Mouse (Mus musculus) forebrain, embryonic 13.5 days (tissue): ENCODE results near the gene Gm10972. TPM values are rescaled to one million over a fixed set of nuclear protein-coding genes. Genes with fewer than 3 reads are reported as not detected.
"Not testable (repeated sequence)": the region's sequence is repeated elsewhere in the genome, so short reads cannot be mapped to it uniquely, and the experiment has no call there.

Experiments used
- ATAC-seq: fragments of 200-750 bp; cut with Nextera tagmentation; 2 replicates; pipeline ENCODE4 v1.8.0; 2017
- H3K27ac ChIP-seq: fragments of 300-500 bp; sonication (generic); 2 replicates; pipeline ENCODE4 v1.5.1; 2015; ENCODE audit warnings: inconsistent platforms, mild to moderate bottlenecking, moderate library complexity
- H3K27me3 ChIP-seq: fragments of 300-500 bp; sonication (generic); 2 replicates; pipeline ENCODE4 v1.6.1; 2015; ENCODE audit warnings: mild to moderate bottlenecking, inconsistent platforms
- H3K36me3 ChIP-seq: fragments of 300-500 bp; sonication (generic); 2 replicates; pipeline ENCODE4 v1.6.1; 2015; ENCODE audit warnings: mild to moderate bottlenecking, inconsistent platforms; ENCODE audit not compliant: poor library complexity, severe bottlenecking
- H3K4me1 ChIP-seq: fragments of 300-500 bp; sonication (generic); 2 replicates; pipeline ENCODE4 v1.6.1; 2015; ENCODE audit warnings: inconsistent platforms
- H3K4me2 ChIP-seq: fragments of 300-500 bp; sonication (generic); 2 replicates; pipeline ENCODE4 v1.6.1; 2015; ENCODE audit warnings: inconsistent platforms, mild to moderate bottlenecking, moderate library complexity
- H3K4me3 ChIP-seq: fragments of 300-500 bp; sonication (generic); 2 replicates; pipeline ENCODE4 v1.5.1; 2015; ENCODE audit warnings: mild to moderate bottlenecking, inconsistent platforms
- H3K9ac ChIP-seq: fragments of 300-500 bp; sonication (generic); 2 replicates; pipeline ENCODE4 v1.6.1; 2015; ENCODE audit warnings: mild to moderate bottlenecking, inconsistent platforms
- H3K9me3 ChIP-seq: fragments of 300-500 bp; sonication (generic); replicated peaks from 2 replicates; pipeline ENCODE4 v1.6.1; 2016; ENCODE audit warnings: inconsistent platforms
- WGBS: fragments of 180-500 bp; shearing (Covaris S2); methylation state at CpG from one replicate; pipeline ENCODE4 v1.1.7; 2015; 5-methylcytosine and 5-hydroxymethylcytosine counted together
- polyA plus RNA-seq: library from polyadenylated mRNA; unstranded; fragments of >200 nt; fragmentation: Nextera tagmentation; extraction: Ambion mirVana; gene quantifications from 2 replicates; pipeline ENCODE4 v1.2.1, GENCODE M21; 2015

Gene Gm10972
- polyA plus RNA-seq, 1 experiment from 2014 or later, result not detected

DNA sequence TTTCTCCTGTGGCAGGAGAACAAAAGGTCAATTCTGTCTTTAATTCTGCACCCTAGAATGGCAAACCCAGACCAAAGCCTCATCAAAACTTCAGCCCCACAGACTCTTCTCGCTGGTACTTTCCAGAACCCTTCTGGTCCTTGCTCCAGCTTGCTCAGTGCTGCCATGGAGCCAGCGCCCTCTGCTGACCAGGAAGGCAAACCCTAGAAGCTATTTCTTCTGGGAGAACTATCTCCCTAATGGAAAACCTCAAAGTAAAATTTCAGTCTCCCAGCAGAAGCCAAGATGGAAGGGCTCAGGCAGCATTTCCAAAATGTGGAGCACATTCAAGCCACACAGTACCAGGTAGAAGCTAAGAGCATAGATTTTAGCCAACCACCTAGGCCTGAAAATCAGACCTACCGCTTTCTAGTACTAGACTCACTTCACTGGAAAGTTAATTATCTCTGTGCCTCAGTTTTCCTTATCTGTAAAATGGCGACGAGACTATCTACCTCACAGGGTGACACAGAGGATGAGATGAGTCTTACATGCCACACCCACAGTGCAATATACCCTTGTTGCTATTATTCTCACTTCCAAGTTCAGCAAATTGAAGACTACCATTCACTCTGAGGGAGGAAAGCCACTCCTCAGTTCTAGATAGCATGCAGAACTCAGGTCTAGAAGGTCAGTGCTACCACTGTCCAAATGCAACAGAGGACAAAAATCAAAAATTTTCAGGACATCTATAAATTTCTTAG lies 22.3 kb downstream of the Gm10972 start:
- H3K36me3 ChIP-seq, H3K9ac ChIP-seq, H3K9me3 ChIP-seq, H3K4me3 ChIP-seq, H3K27me3 ChIP-seq, H3K4me2 ChIP-seq, H3K27ac ChIP-seq, ATAC-seq, H3K4me1 ChIP-seq: not testable (repeated sequence)
- 69% methylated on average over 4 of the region's 5 CpGs for WGBS

DNA sequence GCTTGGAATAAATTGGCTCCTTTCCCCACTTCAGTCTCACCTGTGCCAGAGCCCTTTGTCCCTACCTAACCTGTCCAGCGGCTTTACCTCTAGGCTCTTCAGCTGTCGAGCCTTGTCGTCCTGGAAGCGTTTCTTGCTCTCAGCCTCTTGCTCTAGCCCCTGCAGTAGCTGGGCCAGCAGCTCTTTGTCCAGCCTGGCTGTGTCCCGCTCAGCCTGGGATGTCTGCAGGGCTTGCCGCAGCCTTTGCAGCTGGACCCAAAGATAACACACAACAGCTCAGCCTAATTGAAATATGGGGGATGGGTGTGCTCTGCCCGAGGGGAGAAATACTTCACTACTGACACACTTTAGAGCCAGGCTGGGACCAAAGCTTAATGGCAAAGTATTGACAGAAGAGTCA lies 23.0 kb downstream of the Gm10972 start:
- H3K36me3 ChIP-seq, H3K4me3 ChIP-seq, H3K27me3 ChIP-seq, H3K4me1 ChIP-seq, H3K27ac ChIP-seq, H3K9ac ChIP-seq, H3K4me2 ChIP-seq, H3K9me3 ChIP-seq, ATAC-seq: not testable (repeated sequence)
- 36% methylated on average over 7 of the region's 7 CpGs for WGBS

DNA sequence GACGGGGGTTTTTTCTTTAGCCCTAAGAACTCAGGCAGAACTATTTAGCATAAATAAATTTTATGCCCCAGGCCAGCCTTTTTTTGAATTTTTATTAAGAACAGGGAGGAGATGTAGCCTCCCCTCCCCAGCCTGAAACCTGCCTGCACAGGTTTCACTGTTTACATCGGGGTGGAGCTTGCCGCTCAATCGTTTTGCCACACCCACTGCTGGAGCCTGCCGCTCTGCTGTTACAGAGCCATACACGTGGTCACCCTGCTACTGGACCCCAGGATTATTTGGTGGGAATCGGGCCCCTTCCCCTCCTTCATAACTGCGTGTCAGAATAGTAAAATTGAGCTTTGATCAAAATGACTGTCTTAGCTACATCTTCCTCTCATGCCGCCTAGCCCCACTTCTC lies 32.2 kb downstream of the Gm10972 start:
- not testable (repeated sequence) for H3K9me3 ChIP-seq, H3K4me3 ChIP-seq, H3K4me1 ChIP-seq, H3K27ac ChIP-seq, H3K36me3 ChIP-seq, H3K4me2 ChIP-seq, H3K27me3 ChIP-seq, ATAC-seq, H3K9ac ChIP-seq
- 89% methylated on average over 9 of the region's 9 CpGs for WGBS

DNA sequence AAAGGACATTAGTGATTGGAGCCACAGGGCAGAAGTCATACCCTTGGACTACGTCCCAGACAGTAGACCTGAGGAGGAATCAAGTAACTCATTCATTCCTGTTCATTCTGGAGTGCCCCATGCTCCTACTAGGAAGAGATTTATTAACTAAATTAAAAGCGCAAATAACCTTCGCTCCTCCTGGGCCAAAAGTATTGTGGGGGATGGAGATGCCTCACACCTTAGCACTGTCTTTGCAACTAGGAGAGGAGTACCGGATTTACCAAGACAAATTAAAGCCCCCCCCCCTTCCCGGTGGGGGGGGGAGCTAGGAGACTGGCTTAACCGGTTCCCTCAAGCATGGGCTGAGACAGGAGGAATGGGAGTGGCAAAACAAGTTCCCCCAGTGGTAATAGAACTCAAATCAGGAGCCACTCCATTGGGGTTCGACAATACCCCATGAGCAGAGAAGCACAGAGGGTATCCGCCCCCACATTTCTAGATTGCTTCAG lies 36.5 kb downstream of the Gm10972 start:
- ATAC-seq, result no peak
- no peaks in the 10 kb centered on the region for H3K36me3 ChIP-seq
- no peaks in the 10 kb centered on the region for H3K27me3 ChIP-seq
- no peak overlapping the region for H3K4me2 ChIP-seq
- no peak overlapping the region for H3K4me3 ChIP-seq
- H3K4me1 ChIP-seq, result no peaks in the 10 kb centered on the region
- WGBS, result 78% methylated on average over 8 of the region's 8 CpGs
- H3K9ac ChIP-seq, result no peak overlapping the region
- no peaks in the 10 kb centered on the region for H3K9me3 ChIP-seq
- H3K27ac ChIP-seq, result no peak overlapping the region

DNA sequence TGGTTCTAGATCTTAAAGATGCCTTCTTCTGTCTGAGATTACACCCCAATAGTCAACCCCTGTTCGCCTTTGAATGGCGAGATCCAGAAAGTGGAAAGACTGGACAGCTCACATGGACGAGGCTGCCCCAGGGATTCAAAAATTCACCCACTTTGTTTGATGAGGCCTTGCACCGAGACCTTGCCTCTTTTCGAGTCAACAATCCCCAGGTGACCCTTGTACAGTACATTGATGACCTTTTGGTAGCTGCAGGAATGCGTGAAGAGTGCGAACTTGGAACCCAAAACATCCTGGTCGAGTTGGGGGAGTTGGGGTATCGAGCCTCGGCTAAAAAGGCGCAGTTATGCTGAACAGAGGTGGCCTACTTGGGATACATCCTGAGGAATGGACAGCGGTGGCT lies 37.1 kb downstream of the Gm10972 start:
- WGBS, result 94% methylated on average over 12 of the region's 12 CpGs
- not testable (repeated sequence) for H3K9ac ChIP-seq

DNA sequence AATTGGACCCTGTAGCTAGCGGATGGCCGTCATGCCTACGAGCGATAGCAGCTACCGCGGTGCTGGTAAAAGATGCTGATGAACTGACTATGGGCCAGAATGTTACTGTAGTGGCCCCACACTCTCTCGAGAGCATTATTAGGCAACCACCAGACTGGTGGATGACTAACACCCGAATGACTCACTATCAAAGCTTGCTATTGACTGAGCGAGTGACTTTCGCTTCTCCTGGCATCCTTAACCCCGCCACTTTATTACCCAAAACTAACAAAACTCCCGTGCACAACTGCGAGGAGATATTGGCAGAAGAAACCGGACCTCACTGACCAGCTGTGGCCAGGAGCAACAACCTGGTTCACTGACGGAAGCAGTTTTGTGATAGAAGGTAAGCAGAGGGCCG lies 37.9 kb downstream of the Gm10972 start:
- H3K36me3 ChIP-seq, result no peaks in the 10 kb centered on the region
- no peaks in the 10 kb centered on the region for H3K9me3 ChIP-seq
- H3K9ac ChIP-seq, result no peak overlapping the region
- ATAC-seq, result no peak
- no peak overlapping the region for H3K4me3 ChIP-seq
- no peak overlapping the region for H3K4me2 ChIP-seq
- 92% methylated on average over 16 of the region's 16 CpGs for WGBS
- H3K27ac ChIP-seq, result no peak overlapping the region
- H3K27me3 ChIP-seq, result no peaks in the 10 kb centered on the region
- no peaks in the 10 kb centered on the region for H3K4me1 ChIP-seq

More for the DNA sequence above, 37.1 kb downstream of the Gm10972 start:
- not testable (repeated sequence) for H3K27me3 ChIP-seq, H3K4me2 ChIP-seq, H3K36me3 ChIP-seq, H3K27ac ChIP-seq, H3K9me3 ChIP-seq, ATAC-seq, H3K4me1 ChIP-seq, H3K4me3 ChIP-seq

DNA sequence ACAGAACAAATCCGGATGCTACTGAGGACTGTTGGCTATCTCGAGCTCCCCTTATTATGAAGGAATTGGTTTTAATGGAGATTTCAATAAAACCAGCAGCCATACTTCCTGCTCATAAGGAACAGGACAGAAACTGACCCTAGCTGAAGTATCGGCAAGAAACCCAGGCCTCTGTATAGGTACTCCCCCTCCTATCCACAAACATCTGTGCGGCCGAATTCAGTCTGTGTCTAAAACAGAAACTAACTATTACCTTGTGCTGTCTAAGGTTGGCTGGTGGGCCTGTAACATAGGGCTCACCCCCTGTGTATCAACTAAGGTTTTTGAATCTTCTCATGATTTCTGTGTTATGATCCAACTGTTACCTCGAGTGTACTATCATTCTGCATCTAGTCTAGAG lies 40.7 kb downstream of the Gm10972 start:
- no peak overlapping the region for H3K27ac ChIP-seq
- no peak overlapping the region for H3K4me3 ChIP-seq
- H3K9ac ChIP-seq, result no peak overlapping the region
- ATAC-seq, result no peak
- H3K36me3 ChIP-seq, result no peaks in the 10 kb centered on the region
- no peaks in the 10 kb centered on the region for H3K4me1 ChIP-seq
- 83% methylated on average over 6 of the region's 6 CpGs for WGBS
- H3K27me3 ChIP-seq, result no peaks in the 10 kb centered on the region
- H3K4me2 ChIP-seq, result no peak overlapping the region
- no peaks in the 10 kb centered on the region for H3K9me3 ChIP-seq

DNA sequence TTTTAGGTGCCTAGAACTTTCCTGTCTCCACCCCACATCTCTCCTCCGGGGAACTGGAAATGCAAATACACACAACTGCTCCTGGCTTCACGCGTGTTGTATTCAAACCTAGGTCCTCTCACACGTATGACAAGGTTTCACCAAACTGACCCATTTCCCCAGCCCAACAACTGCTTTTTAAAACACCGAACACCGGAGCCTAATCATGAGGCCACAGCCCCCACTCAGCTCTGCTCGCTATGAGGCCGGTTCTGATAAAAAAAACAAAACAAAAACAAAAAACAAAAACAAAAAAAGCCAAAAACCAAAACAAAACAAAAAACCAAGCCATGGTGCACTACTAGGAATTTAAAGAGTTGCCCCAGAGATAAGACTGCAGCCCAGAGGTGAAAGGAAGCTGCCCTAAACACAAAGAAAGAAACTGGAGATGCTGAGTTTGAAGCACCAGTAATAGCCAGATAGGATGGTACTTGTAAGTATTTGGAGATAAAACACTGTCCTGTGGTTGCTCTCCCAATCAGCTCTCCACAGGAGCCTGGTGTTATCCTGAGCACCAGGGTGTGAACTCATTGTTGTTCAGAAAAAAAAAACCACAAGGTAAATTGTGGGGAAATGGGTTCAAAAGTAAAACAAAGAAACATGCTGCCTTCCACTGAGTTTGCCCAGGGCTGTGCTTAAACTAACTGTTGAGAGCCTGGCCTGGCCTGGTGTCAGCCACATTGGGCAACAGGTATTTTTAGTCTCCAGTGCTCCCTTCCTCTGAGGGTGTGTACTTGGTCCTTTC lies 43.3 kb downstream of the Gm10972 start:
- not testable (repeated sequence) for H3K9ac ChIP-seq, ATAC-seq, H3K27ac ChIP-seq, H3K36me3 ChIP-seq, H3K4me1 ChIP-seq, H3K9me3 ChIP-seq, H3K27me3 ChIP-seq, H3K4me2 ChIP-seq, H3K4me3 ChIP-seq
- 87% methylated on average over 8 of the region's 8 CpGs for WGBS

DNA sequence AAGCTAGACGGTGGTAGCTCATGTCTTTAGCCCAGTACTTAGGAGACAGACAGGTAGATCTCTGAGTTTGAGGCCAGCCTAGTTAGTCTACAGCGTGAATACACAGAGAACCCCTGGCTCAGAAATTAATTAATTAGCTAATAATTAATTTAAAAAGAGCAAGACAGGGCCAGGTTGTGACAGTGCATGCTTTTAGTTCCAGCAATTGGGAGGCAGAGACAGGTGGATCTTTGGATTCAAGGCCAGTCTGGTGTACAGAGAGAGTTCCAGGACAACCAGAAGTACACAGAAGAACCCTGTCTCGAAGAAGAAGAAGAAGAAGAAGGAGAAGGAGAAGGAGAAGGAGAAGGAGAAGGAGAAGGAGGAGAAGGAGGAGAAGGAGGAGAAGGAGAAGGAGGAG lies 45.8 kb downstream of the Gm10972 start:
- not testable (repeated sequence) for H3K4me1 ChIP-seq, H3K27ac ChIP-seq, ATAC-seq, H3K4me3 ChIP-seq, H3K9me3 ChIP-seq, H3K4me2 ChIP-seq, H3K27me3 ChIP-seq, H3K9ac ChIP-seq, H3K36me3 ChIP-seq
- 75% methylated on average over 3 of the region's 3 CpGs for WGBS

DNA sequence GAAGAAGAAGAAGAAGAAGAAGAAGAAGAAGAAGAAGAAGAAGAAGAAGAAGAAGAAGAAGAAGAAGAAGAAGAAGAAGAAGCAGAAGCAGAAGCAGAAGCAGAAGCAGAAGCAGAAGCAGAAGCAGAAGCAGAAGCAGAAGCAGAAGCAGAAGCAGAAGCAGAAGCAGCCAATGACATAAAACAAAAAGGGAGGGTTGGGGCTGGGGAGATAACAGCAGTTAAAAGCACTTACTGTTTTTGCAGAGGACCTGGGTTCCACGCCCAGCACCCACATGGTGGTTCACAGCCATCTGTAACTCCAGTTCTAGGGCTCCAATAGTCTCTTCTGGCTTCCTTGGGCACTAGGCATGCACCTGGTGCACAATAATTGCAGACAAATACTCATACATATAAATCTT lies 46.3 kb downstream of the Gm10972 start:
- not testable (repeated sequence) for H3K36me3 ChIP-seq, H3K27ac ChIP-seq, ATAC-seq, H3K9me3 ChIP-seq, H3K4me1 ChIP-seq, H3K4me3 ChIP-seq, H3K9ac ChIP-seq, H3K27me3 ChIP-seq, H3K4me2 ChIP-seq
- 47% methylated on average over 1 of the region's 1 CpGs for WGBS

DNA sequence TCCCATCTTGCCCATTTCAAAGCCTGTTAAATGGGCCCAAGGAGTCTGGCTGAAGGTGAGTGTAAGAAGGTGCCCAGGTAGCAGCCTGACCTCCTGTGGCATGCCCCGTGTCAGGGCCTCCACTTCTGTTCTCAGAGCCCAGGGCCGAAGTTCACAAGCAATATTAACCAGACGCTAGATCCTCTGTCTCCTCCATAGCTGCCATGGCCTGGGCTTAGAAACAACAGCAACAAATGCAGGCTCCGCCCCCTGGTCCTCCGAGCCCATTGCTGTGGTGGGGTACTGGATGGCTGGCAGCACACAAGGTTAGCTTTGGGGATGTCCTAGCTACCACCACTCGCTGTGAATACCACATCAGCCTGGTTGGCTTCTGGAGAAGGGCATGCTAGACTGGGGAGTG lies 47.2 kb downstream of the Gm10972 start:
- H3K4me2 ChIP-seq, H3K27ac ChIP-seq, ATAC-seq, H3K4me1 ChIP-seq, H3K4me3 ChIP-seq, H3K36me3 ChIP-seq, H3K9me3 ChIP-seq, H3K27me3 ChIP-seq, H3K9ac ChIP-seq: not testable (repeated sequence)
- 60% methylated on average over 6 of the region's 6 CpGs for WGBS

DNA sequence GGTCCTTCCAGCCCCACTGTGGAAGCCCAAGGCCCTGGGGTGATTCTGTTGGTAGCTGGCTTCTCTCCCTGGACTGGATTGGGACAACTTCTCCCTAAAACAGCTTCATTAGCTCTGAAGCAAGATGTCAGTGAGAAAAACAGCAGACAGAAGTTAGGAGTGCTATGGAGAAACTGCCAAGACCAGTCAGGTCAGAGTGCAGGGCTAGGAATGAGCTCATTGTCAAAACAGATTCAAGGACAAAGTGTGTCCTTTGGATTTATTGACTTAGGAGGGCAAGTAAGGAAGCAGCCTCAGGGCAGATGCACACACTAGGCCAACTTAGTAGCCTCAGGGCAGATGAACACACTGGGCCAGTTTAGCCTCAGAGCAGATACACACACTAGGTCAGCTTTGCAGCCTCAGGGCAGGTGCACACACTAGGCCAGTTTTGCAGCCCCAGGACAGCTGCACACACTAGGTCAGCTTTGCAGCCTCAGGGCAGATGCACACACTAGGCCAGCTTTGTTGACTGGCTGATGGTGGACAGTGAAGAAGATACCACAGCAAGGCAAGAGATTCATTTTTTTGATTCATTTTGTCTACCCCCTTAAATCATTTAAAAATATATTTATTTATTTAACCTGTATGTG lies 47.8 kb downstream of the Gm10972 start:
- no peak overlapping the region for H3K9ac ChIP-seq
- H3K27me3 ChIP-seq, result no peaks in the 10 kb centered on the region
- no peaks in the 10 kb centered on the region for H3K4me1 ChIP-seq
- H3K4me2 ChIP-seq, result no peak overlapping the region
- no peak for ATAC-seq
- no peak overlapping the region for H3K4me3 ChIP-seq
- H3K9me3 ChIP-seq, result no peaks in the 10 kb centered on the region
- no peaks in the 10 kb centered on the region for H3K36me3 ChIP-seq
- H3K27ac ChIP-seq, result no peak overlapping the region
